ENCODE assay signal across 8 mouse cellular contexts in the genomic region with DNA sequence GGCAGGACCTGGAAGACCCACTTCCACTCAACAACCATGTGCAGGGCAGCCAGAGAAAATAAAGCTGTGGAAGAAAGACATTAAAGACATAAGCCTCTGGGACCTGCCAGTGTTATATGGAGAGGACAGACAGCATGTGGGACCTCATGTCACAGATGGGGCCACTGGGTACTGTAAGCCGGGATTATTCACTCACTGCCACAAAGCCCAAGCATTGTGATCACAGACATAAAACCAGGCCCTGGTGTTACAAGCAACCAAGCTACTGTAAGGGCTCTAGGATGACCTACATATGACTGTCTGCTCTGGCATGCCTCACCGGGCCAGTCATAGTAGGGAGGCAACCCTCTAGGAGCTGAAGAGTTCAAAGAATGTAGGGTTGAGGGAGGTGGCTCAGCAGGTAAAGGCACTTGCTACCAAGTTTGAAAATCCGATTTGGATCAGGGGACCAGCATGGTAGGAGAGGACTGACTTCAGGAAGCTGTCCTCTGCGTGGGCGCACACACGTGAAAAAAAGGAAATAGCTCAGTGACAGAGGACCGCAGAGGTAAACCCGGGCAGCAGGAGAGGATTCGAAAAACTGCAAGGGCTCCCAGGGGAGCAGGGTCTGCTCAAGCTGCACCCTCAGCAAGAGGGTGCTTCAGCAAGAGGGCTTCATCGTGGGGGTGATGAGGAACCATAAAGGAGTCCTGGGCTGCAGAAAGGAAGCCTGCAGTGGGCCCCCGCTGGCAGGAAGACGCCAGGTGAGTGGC. TPM values are rescaled to one million over a fixed set of nuclear protein-coding genes. Genes with fewer than 3 reads are reported as not detected.
DNase-seq lines count a peak whose midpoint lies in the region; ATAC-seq lines count a peak whose summit lies in the region.

No protein-coding gene starts in this region.

- peaks cover 24% of the 10 kb centered on the region for H3K36me3 ChIP-seq in hindbrain, embryonic 13.5 days
- H3K36me3 ChIP-seq in midbrain, embryonic 11.5 days (ENCODE audit: control insufficient read depth, insufficient read depth, low read length): no peaks in the 10 kb centered on the region; the same call in 1 of the 2 replicates

- no peaks in the 10 kb centered on the region for H3K9me3 ChIP-seq in hindbrain, embryonic 13.5 days
- no peaks in the 10 kb centered on the region for H3K9me3 ChIP-seq in midbrain, embryonic 11.5 days (ENCODE audit: control insufficient read depth, low read length)

- no peaks in the 10 kb centered on the region for H3K27me3 ChIP-seq in hindbrain, embryonic 13.5 days
- H3K27me3 ChIP-seq in midbrain, embryonic 11.5 days (ENCODE audit: control insufficient read depth, insufficient read depth, low read length): no peaks in the 10 kb centered on the region

- peak overlapping the region; percentile 88 for H3K4me3 ChIP-seq in hindbrain, embryonic 13.5 days
- peak overlapping the region; percentile 95 for H3K4me3 ChIP-seq in midbrain, embryonic 11.5 days (ENCODE audit: low read depth, low read length)

- H3K27ac ChIP-seq in hindbrain, embryonic 13.5 days: peak overlapping the region; percentile 79; the same call in 1 of the 2 replicates
- H3K27ac ChIP-seq in midbrain, embryonic 11.5 days (ENCODE audit: low read depth, low read length): no peak overlapping the region

- 21% methylated on average over 12 of the region's 12 CpGs for WGBS in hindbrain, embryonic 13.5 days
- WGBS in midbrain, embryonic 11.5 days: 21% methylated on average over 12 of the region's 12 CpGs

- peak overlapping the region; percentile 90 for H3K4me2 ChIP-seq in hindbrain, embryonic 13.5 days
- H3K4me2 ChIP-seq in midbrain, embryonic 11.5 days: peak overlapping the region; percentile 97

- peak overlapping the region; percentile 97 for H3K9ac ChIP-seq in hindbrain, embryonic 13.5 days
- H3K9ac ChIP-seq in midbrain, embryonic 11.5 days (ENCODE audit: low read length): peak overlapping the region; percentile 89

- ATAC-seq in hindbrain, embryonic 13.5 days (ENCODE audit: low FRiP score): 0 out of 2 replicates have a peak, but pooled peaks have one; percentile 1
- no peak for ATAC-seq in midbrain, embryonic 11.5 days (ENCODE audit: low FRiP score)

- peaks cover 33% of the 10 kb centered on the region for H3K4me1 ChIP-seq in hindbrain, embryonic 13.5 days (replicated peaks)
- peaks cover 17% of the 10 kb centered on the region for H3K4me1 ChIP-seq in midbrain, embryonic 11.5 days (ENCODE audit: control insufficient read depth, insufficient read depth, low read length)

- peak; percentile 31 for DNase-seq in cerebellum, adult 8-10 months
- DNase-seq in cerebellum, postnatal 10 days: no peak
- DNase-seq in spleen, adult 18-20 months: peak; percentile 65 to 70
- DNase-seq in spleen, adult 12 weeks (ENCODE audit: low spot score): no peak
- no peak for DNase-seq in midbrain, embryonic 11.5 days (ENCODE audit: low spot score, missing footprints)
- DNase-seq in ovary, postnatal 14 days (ENCODE audit: low spot score): no peak
- no peak for DNase-seq in urinary bladder, adult 18-20 months (ENCODE audit: low spot score in 2 of 2)

RNA-seq across cellular contexts. Expression of gene Abhd17a, which starts 0.8 kb away (rescaled TPM):
- polyA plus RNA-seq in hindbrain, embryonic 13.5 days (2015; fragmentation: Nextera tagmentation; extraction: Ambion mirVana): 93.8 and 96.2 TPM in 2 replicates
- polyA plus RNA-seq in midbrain, embryonic 11.5 days (2014; fragmentation: Nextera tagmentation; extraction: Ambion mirVana): 90.8 and 109 TPM in 2 replicates

RNA-seq across cellular contexts. Expression of gene Klf16, which starts 12.2 kb away (rescaled TPM):
- 4.6 and 4.9 TPM in 2 replicates for polyA plus RNA-seq in hindbrain, embryonic 13.5 days (2015; fragmentation: Nextera tagmentation; extraction: Ambion mirVana)
- 3.1 and 3.2 TPM in 2 replicates for polyA plus RNA-seq in midbrain, embryonic 11.5 days (2014; fragmentation: Nextera tagmentation; extraction: Ambion mirVana)

RNA-seq across cellular contexts. Expression of gene Scamp4, which starts 13.4 kb away (rescaled TPM):
- polyA plus RNA-seq in hindbrain, embryonic 13.5 days (2015; fragmentation: Nextera tagmentation; extraction: Ambion mirVana): 65.1 and 67.5 TPM in 2 replicates
- polyA plus RNA-seq in midbrain, embryonic 11.5 days (2014; fragmentation: Nextera tagmentation; extraction: Ambion mirVana): 60.2 and 62.3 TPM in 2 replicates

RNA-seq across cellular contexts. Expression of gene Adat3, which starts 13.4 kb away (rescaled TPM):
- polyA plus RNA-seq in hindbrain, embryonic 13.5 days (2015; fragmentation: Nextera tagmentation; extraction: Ambion mirVana): 4.4 and 6.4 TPM in 2 replicates
- 5.4 and 6.9 TPM in 2 replicates for polyA plus RNA-seq in midbrain, embryonic 11.5 days (2014; fragmentation: Nextera tagmentation; extraction: Ambion mirVana)

RNA-seq across cellular contexts. Expression of gene Gm49322, which starts 16.5 kb away (rescaled TPM):
- polyA plus RNA-seq in hindbrain, embryonic 13.5 days (2015; fragmentation: Nextera tagmentation; extraction: Ambion mirVana): 3.1 and 3.3 TPM in 2 replicates
- 1.9 and 2.2 TPM in 2 replicates for polyA plus RNA-seq in midbrain, embryonic 11.5 days (2014; fragmentation: Nextera tagmentation; extraction: Ambion mirVana)

Comparison
In these comparisons a context has a peak if more than half of its experiments do, and no peak if none do; other contexts are left out.
1. DNase-seq: peak in cerebellum, adult 8-10 months (single experiment) and spleen, adult 18-20 months (2 of 2); none in cerebellum, postnatal 10 days (0 of 2), spleen, adult 12 weeks (single experiment), midbrain, embryonic 11.5 days (single experiment), ovary, postnatal 14 days (single experiment) and urinary bladder, adult 18-20 months (0 of 2).